Mouse (Mus musculus) heart, embryonic 11.5 days (tissue): ENCODE measurements around the gene Sdk1. TPM values are rescaled to one million over a fixed set of nuclear protein-coding genes. Genes with fewer than 3 reads are reported as not detected.

ENCODE experiments used
- ATAC-seq: fragments of 200-750 bp; cut with Nextera tagmentation; replicated peaks from 2 replicates; pipeline ENCODE4 v1.8.0; 2017; ENCODE audit warnings: moderate library complexity; ENCODE audit not compliant: insufficient number of reproducible peaks, low FRiP score, low TSS enrichment
- H3K27ac ChIP-seq: fragments of 300-500 bp; sonication (generic); 2 replicates; pipeline ENCODE4 v1.5.1; 2014; ENCODE audit warnings: mild to moderate bottlenecking, low read depth, low read length
- H3K27me3 ChIP-seq: fragments of 300-500 bp; sonication (generic); 2 replicates; pipeline ENCODE4 v1.6.1; 2014; ENCODE audit warnings: mild to moderate bottlenecking, low read length, mixed read lengths; ENCODE audit not compliant: control insufficient read depth, insufficient read depth
- H3K36me3 ChIP-seq: fragments of 300-500 bp; sonication (generic); 2 replicates; pipeline ENCODE4 v1.6.1; 2014; ENCODE audit warnings: mild to moderate bottlenecking, low read length, moderate library complexity, mixed read lengths; ENCODE audit not compliant: control insufficient read depth, insufficient read depth
- H3K4me1 ChIP-seq: fragments of 300-500 bp; sonication (generic); 2 replicates; pipeline ENCODE4 v1.6.1; 2014; ENCODE audit warnings: low read length; ENCODE audit not compliant: control insufficient read depth, insufficient read depth
- H3K4me2 ChIP-seq: fragments of 300-500 bp; sonication (generic); 2 replicates; pipeline ENCODE4 v1.6.1; 2014; ENCODE audit warnings: mild to moderate bottlenecking, moderate library complexity
- H3K4me3 ChIP-seq: fragments of 300-500 bp; sonication (generic); 2 replicates; pipeline ENCODE4 v1.5.1; 2014; ENCODE audit warnings: low read depth, low read length
- H3K9ac ChIP-seq: fragments of 300-500 bp; sonication (generic); 2 replicates; pipeline ENCODE4 v1.6.1; 2014; ENCODE audit warnings: mild to moderate bottlenecking, low read depth, low read length, moderate library complexity
- H3K9me3 ChIP-seq: fragments of 300-500 bp; sonication (generic); replicated peaks from 2 replicates; pipeline ENCODE4 v1.6.1; 2016; ENCODE audit warnings: low read length; ENCODE audit not compliant: control insufficient read depth
- WGBS: fragments of 180-500 bp; shearing (Covaris S2); extraction: QIAGEN DNeasy Blood & Tissue Kit; methylation state at CpG from one replicate; pipeline ENCODE4 v1.1.7; 2014; ENCODE audit not compliant: insufficient replicate concordance; 5-methylcytosine and 5-hydroxymethylcytosine counted together
- polyA plus RNA-seq: library from polyadenylated mRNA; unstranded; fragments of >200 nt; fragmentation: Nextera tagmentation; extraction: Ambion mirVana; gene quantifications from 2 replicates; pipeline ENCODE4 v1.2.1, GENCODE M21; 2014

Gene Sdk1
- polyA plus RNA-seq, 1 experiment from 2014 or later: 3.1 TPM

- H3K4me2 ChIP-seq: no peak overlapping the region
- H3K36me3 ChIP-seq: no peaks in the 10 kb centered on the region
- no peak overlapping the region for H3K27ac ChIP-seq
- no peaks in the 10 kb centered on the region for H3K9me3 ChIP-seq
- H3K27me3 ChIP-seq: no peaks in the 10 kb centered on the region
- no peaks in the 10 kb centered on the region for H3K4me1 ChIP-seq
- WGBS: 82% methylated on average over 6 of the region's 6 CpGs
- no peak for ATAC-seq
- H3K4me3 ChIP-seq: no peak overlapping the region
- no peak overlapping the region for H3K9ac ChIP-seq
These were observed 1014.9 kb downstream of the Sdk1 start for GRCm38 (mm10) chr5:142256231-142256630.

- WGBS: 77% methylated on average over 7 of the region's 7 CpGs
- no peak for ATAC-seq
- Histone ChIP-seq H3K4me2 (no peak overlapping the region), H3K9ac (no peak overlapping the region), H3K27me3 (no peaks in the 10 kb centered on the region), H3K4me1 (no peaks in the 10 kb centered on the region), H3K9me3 (no peaks in the 10 kb centered on the region), H3K27ac (no peak overlapping the region), H3K4me3 (no peak overlapping the region), H3K36me3 (no peaks in the 10 kb centered on the region)
These were observed 1017.4 kb downstream of the Sdk1 start for GRCm38 (mm10) chr5:142258716-142259115.

GRCm38 (mm10) chr5:142262060-142262459 is 1020.8 kb downstream of the Sdk1 start:
- H3K4me1 ChIP-seq: no peaks in the 10 kb centered on the region
- H3K36me3 ChIP-seq: no peaks in the 10 kb centered on the region
- WGBS: 56% methylated on average over 6 of the region's 6 CpGs
- no peaks in the 10 kb centered on the region; the same call in 1 of the 2 replicates for H3K9me3 ChIP-seq
- ATAC-seq: no peak
- H3K27me3 ChIP-seq: no peaks in the 10 kb centered on the region
- no peak overlapping the region for H3K9ac ChIP-seq
- H3K27ac ChIP-seq: no peak overlapping the region
- H3K4me3 ChIP-seq: no peak overlapping the region
- no peak overlapping the region for H3K4me2 ChIP-seq

Other genes starting within 250 kb of the Sdk1 start
- 0.06 and 0.08 TPM in 2 replicates for gene Card11, start 240.9 kb upstream of the Sdk1 start, polyA plus RNA-seq